Mouse (Mus musculus): ENCODE results near the gene Dmgdh.

The Dmgdh gene

DNA sequence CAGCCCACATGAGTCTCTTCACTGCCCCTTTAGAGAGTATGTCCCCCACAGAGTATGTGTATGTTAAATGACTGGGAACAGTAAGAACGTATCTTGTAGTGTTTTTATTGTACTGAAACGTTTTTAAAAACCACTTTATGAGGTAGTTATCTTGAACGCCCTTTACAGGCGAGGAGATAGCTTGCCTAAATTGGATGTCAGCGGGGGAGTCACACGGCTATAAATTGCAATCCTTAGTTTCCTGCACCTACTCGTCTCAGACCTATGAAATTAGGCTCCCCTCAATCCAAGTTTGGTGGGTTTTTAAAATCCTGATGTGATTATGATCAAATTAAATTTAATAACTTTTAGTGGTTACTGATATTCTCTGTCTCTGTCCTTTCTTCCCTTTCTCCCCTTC is 98.6 kb downstream of the Dmgdh start:
- DNase-seq (ENCODE audit: low spot score) = no peak

DNA sequence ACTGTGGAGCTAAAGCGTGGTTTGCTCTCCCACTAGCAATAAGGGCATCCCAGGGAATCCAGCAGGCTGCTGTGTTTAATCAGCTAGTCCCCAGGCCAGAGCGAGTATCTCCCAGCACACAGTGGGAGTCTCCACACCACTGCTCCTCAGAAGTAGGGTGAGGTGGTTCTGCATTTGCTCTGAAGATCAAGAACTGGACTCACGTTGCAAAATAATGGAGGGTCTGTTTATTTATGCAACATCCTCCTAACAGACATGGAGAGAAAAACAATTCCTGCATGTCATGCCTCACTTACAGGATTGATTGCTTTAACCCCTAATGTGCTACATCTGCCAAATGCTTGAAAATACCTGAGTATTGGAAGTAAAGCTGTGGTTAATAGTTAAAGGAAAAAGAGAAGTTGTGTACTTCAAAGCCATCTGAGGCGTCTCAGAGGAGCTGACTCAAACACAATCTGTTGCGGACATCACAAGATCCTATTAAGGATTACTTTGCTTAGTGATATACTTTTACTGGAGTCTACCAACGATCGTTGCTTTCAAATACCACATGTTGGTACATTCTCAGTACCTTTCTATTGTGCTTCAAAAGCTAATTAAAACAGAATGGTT is 99.6 kb downstream of the Dmgdh start:
- no peak for DNase-seq (ENCODE audit: low spot score)

- DNase-seq (ENCODE audit: low spot score) = no peak
Measured at GRCm38 (mm10) chr13:93782823-93783222, 108.6 kb downstream of the Dmgdh start.

- no peak for DNase-seq (ENCODE audit: low spot score)
Measured at GRCm38 (mm10) chr13:93785329-93785728, 111.1 kb downstream of the Dmgdh start.

DNA sequence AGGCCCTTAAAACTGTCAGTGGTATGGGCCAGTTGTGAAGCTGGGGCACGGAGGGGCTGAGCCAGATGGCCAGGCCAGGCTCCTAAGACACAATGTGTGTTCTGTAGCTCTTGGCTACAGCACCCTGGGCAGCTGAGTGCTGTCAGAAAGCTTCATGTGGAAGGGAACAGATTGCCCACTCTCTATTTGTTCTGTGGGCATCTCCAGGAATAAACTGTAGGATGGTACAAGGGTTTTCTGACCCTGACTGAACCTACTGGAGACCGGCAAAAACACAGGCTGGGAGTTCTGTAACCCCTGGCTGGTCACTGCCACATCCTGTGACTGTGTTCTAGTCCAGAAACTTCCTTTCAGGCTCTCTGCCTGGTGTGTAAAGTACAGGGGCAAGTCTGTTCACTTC is 111.8 kb downstream of the Dmgdh start:
- DNase-seq (ENCODE audit: low spot score) = no peak

- DNase-seq (ENCODE audit: low spot score) = peak; percentile 71
Measured at GRCm38 (mm10) chr13:93787647-93788046, 113.4 kb downstream of the Dmgdh start.

DNA sequence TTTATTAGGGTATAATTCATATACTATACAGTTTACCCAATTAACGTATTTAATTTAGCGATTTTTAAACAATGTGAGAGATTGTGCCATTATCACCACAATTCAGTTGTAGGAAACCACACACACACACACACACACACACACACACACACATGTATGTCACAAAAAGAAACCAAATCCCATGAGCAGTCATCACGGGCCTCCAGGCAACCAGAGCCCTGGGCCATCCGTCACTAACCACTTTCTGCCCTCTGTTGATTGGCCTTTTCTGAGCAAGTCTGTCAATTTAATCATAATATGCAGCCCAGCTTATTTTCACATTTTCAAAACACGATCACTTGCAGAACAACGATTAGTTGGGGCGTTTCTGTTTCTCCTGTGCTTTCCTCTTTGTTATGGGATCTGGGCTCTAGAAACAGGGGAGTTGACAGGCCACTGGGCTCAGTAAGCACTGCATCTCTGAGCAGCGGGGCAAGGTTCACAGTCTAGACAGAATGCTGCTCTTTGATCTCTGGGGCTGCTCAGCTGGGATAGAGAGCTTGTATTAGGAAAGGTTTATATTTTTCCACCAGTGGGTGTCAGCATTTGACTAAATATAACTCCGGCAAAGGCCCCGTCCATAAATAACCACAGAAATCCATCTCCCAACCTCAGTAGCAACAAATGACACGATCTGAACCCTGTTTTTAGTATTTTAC is 118.9 kb downstream of the Dmgdh start:
- peak; percentile 66 for DNase-seq (ENCODE audit: low spot score)

DNA sequence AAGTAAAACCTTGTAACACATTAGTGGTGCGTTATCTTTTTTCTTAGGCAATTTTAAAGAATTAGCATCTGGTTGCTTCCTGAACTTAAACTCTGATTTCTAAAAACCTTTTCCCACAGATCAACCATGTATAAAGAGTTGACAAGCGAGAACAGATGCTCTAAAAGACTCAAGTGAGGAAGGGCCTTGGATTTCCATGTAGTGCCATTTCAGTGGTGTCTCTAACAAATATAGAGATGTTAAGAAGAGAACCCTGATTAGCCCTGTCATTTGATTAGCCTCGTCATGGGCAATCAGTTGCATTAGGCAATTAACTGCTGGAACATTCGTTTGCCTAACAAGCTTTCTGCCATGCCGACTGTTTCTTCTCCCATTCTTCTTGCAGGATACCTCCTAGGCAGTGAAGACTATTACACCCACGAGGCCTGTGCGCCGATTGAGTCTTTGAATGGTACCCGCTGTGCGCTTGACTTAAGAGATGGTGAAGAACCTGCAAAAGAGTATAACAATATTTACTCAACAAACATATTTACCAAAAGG is 119.5 kb downstream of the Dmgdh start:
- no peak for DNase-seq (ENCODE audit: low spot score)

DNA sequence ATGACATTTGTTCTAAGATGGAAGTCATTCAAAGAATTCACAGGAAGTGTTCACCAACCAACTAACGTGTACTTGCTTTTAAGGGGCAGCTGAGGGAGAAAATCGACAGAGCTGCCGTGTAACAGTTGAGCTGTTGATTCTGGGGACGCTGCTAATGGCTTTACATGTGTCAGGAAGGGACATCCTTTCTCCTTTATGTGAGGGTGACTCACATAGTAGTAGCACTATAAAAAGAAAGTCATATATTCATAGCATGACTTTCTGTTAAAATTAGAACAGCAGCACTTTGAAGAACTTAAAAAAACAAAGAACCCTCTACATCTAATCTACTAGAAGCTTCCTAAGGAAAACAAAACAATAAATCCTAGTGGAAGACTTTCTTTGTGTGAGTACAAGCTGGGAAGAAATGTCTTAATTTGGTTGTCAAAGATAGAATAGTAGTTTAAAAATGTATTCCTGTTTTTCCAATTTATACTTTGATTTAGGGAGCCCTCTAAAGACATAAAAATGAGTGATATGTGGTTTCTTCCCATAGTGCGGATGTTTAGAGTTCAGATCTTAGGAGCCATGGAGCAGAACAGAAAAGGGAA is 122.9 kb downstream of the Dmgdh start:
- DNase-seq (ENCODE audit: low spot score) = no peak

Data from layer of hippocampus, adult 11-12 months (tissue).